Mouse (Mus musculus): ENCODE data around the gene Rnf224.
"Not testable (repeated sequence)": the region's sequence is repeated elsewhere in the genome, so short reads cannot be mapped to it uniquely, and the experiment has no call there.

Rnf224 gene

DNA sequence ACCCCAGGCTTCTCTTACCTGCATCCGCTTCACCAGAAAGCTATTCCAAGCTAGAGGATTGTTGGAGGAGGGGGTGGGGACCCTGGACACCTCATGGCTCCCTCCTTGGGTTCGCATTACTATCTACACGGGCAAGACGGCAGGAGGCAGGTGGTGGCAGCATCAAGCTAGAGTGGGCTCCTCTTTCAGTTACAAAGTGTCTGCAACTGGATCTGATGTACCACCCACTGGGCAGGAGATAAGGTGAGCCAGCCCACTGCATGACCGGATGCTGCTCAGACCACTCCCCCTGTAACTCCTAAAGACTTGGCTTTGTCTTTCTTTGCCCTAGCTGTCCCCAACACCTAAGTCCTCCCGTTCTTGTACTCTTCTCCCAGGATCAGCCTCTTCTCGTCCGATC is at the start of gene Rnf224:
Gene Rnf224 (minus strand): TSS at position 174 of the 400 bp plus-strand sequence.
- DNase-seq (ENCODE audit: extremely low read depth, low read depth) = no peak

DNA sequence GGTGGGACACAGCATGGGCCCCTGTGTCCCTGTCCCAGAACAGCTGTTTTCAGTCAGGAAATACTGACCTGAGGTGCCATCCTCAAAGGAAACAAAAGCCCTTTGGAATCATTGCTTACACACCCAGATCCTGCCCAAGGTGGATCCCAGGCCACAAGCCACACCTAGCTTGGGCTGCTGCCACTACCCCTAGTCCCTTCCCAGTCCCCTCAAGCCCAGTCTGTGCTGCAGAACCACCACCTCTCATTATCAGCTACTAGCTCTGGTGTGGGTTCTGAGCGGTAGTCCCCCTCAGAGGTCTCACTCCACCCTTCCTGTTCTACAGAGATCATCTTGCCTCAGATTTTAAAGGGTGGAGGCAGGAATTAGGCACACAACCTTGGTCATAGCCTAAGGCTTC is 49.7 kb upstream of the Rnf224 start:
- DNase-seq (ENCODE audit: extremely low read depth, low read depth) = no peak

DNA sequence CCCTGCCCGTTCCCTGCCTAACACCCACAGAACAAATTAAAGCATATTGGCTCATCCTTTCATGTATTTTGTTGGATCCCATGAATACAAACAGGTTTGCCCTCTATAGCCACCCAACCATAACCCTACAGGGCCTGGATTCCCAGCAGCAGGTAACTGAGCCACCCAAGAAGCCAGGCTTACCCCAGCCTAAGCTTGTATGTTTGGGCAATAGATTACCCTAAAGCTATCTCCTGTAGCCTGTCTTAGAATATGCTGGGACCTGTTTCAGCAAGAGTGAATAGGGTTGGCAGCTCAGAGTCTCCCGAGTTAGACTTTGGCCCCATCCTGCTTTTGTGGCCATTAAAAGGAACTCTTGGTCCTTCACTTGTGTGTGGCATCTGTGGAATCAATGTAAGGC is 49.0 kb upstream of the Rnf224 start:
- no peak for DNase-seq (ENCODE audit: extremely low read depth, low read depth)

DNA sequence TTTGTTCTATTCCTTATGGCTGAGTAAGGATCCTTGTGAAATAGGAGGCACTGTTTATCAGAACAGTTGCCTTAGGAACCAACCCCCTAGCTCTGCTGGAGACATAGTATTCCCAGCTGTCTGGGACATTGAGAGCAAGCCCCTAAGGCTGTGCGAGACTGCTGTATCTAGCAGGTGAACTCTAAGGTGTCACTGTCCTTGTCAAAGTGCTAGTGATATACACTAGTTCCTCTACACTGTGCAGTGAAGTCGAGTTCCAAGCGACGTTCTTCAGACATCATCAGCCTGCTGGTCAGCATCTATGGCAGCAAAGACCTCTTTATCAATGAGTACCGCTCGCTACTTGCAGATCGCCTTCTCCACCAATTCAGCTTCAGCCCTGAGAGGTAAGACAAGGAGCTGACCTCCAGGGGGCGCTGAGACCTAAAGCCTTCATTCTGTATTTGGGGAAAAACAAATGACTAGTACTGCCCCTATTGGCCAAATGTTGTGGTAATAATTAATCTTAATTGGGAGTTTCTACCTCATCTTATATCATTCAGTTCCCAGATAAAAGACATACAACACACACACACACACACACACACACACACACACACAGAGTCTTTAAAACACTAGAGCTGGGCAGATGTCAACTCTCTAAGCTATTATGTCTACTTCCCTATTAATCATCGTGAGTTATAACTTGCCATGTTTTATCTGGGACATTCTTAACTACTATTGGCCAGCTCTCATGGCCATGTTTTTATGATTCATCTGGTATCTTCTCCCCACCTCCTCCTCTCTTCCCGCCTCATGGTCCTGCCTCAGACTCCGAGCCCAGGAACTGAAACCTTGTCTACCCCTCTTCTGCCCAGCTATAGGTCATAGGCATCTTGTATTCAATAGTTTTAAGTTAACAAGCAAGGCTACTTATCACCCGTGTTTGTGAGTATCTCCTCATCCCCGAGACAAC is 42.6 kb upstream of the Rnf224 start:
- no peak for DNase-seq (ENCODE audit: extremely low read depth, low read depth)

DNA sequence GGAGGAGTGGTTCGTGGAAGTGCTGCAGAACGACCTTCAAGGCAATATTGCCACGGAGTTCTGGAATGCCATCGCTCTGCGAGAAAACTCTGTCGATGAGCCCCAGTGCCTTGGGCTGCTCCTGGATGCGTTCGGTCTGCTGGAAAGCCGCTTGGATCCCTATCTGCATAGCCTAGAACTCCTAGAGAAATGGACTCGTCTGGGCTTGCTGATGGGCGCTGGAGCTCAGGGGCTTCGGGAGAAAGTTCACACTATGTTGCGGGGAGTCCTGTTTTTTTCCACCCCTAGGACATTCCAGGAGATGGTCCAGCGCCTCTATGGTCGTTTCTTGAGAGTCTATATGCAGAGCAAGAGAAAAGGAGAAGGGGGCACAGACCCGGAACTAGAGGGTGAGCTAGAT is 36.4 kb upstream of the Rnf224 start:
- DNase-seq (ENCODE audit: extremely low read depth, low read depth) = no peak

DNA sequence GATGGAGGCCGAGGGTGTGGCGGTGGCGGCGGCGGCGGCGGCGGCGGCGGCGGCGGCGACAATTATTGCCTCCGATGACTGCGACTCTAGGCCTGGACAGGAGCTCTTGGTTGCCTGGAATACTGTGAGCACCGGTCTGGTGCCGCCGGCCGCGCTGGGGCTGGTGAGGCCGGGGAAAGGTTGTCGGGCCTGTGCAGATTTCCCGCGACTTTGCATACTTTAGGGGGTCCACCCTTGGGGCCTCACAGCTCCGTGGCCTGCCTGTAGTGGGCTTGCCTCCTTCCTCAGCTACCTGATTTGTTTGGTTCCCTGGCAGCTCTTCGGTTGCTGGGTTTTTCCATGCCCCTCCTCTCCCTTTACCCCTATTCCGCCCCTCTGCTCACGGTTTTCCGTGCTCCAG is 35.9 kb upstream of the Rnf224 start:
- no peak for DNase-seq (ENCODE audit: extremely low read depth, low read depth)

DNA sequence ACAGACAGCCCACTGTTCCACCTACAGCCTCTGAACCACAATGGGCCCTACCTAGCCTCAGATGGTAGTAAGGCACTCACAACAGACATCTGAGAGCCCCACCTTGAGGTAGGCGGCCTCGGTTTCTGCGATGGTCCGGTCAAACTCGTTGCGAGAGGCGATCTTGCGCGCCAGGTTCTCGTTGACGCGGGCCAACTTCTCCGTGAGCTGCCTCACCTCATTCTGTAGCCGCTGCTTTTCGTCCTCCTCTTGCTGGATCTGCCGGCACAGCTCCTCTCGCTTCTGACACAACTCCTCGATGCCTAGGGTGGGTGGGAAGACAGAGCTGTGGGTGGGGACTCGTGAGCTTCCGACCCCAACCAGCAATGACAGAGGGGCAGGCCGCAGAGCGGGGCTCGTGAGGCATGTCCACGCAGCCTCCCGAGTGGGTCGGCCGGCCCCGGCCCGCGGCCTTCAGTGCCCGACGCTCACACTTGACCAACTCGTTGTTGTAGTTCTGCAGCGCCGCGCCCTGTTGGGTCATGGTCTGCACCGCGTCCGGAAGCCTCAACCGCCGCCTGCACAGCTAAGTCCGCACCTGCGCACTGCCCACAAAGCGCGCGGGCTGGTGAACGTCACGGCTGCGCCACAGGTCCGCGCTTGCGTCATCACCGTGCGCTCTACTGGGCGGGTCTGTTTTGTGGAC is 35.4 kb upstream of the Rnf224 start, which contains the start of the genes Ssna1 and Anapc2:
Gene Ssna1 (minus strand): TSS at position 612 of the 685 bp plus-strand sequence.
Gene Anapc2 (plus strand): TSS at position 652 of the 685 bp plus-strand sequence.
- DNase-seq (ENCODE audit: extremely low read depth, low read depth) = peak; percentile 80

DNA sequence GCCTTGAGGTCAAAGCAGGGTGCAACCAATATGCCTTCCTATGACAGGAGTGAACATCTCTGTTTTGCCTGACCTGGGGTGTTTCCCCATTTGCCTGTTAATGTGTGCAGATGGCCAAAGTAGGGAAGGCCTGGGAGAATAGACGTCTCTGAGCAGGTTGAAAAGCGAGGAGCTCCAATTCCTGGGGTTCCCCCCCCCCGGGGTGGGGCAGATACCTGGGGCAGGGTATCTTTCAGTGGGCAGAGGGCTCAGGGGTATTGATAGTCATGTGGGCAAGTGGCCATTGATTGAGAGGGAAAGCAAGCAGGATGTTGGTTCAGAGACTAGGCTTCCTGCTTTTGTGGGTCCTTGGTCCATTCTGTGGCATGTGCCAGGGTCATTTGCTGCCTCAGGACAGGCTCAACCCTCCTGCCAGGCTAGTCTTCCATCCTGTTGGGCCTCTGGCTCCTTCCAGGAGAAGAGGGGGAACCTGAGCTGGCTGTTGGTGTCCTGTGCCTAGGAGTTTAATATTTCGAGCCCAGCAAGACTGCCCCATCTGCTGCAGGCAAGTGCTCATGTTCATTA is 31.2 kb upstream of the Rnf224 start:
- DNase-seq (ENCODE audit: extremely low read depth, low read depth) = no peak

DNA sequence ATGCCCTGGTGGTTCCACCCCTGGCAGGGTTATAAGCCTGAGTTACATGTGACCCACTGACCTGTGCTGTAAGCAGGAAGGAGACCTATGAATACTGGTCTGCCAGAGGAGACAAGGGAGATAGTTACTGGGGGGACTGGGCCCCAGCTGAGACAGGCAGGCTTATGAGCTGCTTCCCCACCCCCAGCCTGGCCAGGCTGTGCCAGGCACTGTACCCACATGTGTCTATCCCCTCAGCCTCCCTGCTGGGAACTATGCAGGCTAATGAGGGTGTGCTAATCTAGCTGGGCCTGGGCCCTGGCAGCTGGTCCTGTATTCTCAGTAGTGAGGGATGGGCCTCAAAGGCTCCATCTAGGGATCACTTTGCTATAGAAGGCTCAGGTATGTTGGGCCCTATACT is 30.7 kb upstream of the Rnf224 start:
- no peak for DNase-seq (ENCODE audit: extremely low read depth, low read depth)

DNA sequence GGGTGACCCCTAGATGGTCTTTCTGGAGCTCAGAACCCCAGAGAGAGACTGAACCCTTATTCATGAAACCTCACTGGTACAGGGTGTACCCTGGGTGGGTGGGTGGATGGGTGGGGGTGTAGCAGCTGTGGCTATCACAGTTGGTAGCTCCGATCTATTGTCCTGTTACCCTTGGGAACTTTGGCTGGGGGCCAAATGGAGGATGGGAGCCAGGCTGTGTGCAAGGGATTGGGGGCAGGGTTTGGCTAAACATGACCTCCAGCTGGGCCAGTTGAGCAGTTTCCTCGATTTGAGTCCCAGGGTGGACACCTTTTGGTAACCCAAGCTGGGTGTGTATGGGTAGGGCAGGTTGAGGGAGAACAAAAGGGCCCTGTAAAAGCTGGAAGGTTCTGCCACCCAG is 30.1 kb upstream of the Rnf224 start:
- no peak for DNase-seq (ENCODE audit: extremely low read depth, low read depth)

DNA sequence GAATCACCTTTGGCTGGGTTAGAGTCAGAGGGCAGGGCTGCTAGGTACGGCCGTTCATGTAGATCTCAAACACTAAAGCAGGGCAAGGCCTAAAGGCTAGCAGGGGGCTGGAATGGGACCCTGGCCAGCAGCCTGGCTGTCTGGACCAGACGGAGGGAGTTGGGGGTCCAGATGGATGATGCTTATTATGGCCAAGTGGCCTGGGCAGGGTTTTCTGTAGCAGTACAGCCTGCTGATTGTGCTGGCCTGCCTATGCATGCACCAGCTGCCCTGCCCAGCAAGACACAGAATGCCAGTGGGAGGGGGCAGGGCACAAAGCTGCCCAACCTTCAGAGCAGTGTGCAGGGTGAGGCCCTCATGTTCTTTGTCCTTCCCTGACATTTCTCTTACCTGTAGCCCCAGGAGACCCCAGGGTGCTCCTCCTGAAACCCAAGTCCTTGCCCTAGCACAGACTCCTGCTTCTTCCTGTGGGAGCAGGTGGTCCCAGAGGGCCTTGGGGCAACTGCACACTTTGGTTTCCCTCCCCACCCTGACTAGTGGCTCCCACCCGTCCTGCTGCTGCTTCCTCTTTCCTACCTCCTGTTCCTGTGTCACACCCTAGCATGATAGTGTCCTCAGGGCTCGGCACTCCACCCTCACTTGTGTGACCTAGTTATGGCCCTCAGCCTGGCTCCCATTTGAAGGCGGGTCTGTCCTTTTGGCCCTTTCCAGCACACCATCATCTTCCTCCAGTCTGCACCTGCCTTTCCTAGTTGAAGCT is 29.5 kb upstream of the Rnf224 start:
- peak; percentile 85 for DNase-seq (ENCODE audit: extremely low read depth, low read depth)

DNA sequence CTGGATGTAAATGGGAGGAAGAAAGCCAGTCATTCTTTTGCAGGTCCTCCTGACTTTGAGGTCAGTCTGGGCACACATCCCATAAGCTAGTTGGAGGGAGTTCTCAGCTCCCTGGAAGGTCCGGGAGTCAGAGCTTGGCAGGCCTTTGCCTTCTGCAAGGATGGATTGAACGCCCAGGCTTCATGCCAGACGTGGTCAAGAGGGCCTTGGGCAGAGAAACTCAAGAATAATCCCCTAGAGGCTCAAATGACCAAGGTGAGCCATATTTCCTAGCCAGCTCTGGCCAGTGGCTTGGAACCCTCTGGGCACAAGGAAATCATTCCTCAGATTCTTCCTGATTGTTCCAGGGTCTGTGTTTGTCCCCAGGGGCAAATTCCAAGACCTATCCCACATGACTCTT is 28.3 kb upstream of the Rnf224 start:
- DNase-seq (ENCODE audit: extremely low read depth, low read depth) = no peak

DNA sequence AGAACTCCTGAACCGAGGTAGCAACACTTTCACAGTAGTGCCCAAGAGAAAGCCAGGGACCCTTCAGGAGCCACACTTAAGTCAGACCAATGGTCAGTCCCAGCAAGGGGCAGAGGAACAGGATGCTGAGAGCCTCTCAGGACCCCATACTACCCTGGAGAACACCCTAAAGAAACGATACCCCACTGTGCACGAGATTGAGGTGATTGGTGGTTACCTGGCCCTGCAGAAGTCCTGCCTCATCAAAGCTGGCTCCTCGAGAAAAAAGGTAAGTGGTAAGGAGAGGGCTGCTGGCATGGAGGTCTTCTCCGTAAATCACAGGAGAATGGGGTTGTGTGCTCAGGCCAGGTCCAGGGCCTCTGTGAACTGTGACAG is 27.7 kb upstream of the Rnf224 start:
- DNase-seq (ENCODE audit: extremely low read depth, low read depth) = no peak

DNA sequence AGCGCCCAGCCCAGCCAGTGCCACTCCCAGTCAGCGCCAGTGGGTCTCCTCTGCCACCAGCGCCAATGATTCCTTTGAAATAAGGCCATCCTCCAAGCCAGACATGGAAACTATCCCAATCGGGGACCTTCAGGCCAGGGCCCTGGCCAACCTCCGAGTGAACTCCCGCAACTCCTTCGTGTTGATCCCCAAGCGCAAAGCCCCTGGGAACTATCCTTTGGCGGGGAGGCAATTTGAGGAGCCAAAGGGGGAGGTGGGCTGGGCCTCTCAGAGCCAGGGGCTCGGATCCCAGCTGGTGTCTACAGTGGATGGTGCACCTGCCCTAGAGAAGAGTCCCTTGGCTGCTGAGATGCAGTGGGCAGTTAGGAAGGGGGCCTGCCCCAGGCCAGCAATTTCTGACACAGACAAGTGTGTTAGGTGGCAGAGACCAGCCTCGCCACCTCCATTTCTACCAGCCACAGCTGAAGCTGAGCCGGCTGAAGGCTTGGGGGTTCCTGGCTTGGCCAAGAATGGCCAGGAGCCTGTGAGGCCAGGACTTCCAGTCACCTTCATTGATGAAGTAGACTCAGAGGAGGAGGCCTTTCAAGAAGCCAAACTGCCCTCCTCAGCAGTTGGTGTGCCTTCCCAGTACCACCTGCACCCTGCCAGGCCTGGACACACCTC is 27.2 kb upstream of the Rnf224 start:
- no peak for DNase-seq (ENCODE audit: extremely low read depth, low read depth)

DNA sequence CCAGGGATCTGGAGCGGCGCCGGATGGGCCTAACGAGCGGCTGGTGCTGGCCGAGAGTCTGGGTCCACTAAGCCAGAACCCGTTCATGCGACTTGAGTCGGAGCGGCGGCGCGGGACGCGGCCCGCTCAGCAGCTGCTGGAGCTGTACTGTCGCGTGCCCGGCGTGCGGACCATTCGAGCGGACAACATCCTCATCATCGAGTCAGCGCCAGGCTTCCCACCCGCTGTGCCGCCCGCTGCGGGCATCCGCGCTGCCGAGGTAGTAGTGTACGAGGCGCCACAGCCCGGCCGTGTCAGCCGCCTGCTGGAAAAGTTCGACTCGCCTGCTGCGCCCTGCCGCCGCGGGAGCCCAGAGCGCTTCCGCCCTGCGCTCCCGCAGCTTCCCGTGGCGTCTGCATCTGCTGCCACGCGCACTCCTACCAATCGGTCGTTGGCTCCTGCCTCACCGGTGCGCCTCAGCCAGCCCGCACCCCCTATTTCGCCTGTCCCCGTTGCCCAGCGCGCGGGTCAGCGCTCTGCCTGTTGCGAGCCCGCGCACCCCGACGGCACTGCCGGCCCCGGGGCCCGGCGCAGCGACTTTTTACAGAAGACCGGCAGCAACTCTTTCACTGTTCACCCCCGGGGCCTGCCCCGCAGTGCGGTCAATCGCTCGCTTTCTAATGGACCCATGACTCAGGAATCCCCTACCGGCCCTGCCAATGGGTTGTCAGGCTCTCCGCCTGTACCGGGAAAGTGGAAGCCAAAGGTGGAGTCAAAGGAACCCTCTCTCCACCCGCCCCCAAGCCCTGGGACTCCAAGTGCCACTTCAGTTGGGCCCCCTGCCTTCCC is 26.4 kb upstream of the Rnf224 start:
- no peak for DNase-seq (ENCODE audit: extremely low read depth, low read depth)

DNA sequence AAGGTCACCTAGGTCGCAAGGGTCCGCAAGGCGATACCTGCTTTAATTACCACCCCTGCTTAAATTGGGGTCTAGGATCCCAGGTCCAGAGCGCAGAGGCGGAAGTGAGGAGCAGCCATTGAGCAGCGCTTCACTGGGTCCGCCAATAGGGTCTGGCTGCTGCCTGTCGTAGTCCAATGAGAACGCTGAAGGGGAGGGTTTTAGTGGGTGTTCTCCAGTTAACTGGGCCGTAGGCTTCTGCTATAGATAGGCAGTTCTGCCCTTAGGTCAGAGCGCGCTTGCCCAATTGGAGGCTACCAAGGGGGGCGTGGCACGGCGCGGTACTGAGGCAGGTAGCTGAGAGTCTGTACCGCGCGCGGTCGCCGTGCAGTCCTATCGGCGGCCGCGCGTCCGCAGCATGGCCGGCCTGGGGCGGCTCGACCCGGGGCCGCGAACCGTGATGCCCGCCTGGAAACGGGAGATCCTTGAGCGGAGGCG is 25.7 kb upstream of the Rnf224 start, which contains the start of gene Tprn:
Gene Tprn (plus strand): TSS at position 328 of the 477 bp plus-strand sequence.
- DNase-seq (ENCODE audit: extremely low read depth, low read depth) = peak; percentile 99

DNA sequence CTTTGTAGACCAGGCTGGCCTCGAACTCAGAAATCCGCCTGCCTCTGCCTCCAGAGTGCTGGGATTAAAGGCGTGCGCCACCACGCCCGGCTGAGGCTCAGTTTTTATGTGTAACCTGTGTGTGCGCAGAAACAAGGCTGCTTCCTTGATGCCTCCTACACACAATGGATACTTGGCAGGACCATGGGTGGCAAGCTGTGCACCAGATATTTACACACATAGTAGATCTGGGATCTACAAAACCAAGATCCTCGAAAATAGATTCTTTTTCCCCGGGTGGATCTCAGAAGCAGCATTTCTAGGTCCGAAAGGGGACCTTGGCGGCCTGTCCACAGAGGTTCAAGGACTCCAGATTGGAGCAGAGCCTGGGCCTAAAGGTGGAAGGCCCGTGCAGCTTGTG is 25.3 kb upstream of the Rnf224 start:
- DNase-seq (ENCODE audit: extremely low read depth, low read depth) = no peak

DNA sequence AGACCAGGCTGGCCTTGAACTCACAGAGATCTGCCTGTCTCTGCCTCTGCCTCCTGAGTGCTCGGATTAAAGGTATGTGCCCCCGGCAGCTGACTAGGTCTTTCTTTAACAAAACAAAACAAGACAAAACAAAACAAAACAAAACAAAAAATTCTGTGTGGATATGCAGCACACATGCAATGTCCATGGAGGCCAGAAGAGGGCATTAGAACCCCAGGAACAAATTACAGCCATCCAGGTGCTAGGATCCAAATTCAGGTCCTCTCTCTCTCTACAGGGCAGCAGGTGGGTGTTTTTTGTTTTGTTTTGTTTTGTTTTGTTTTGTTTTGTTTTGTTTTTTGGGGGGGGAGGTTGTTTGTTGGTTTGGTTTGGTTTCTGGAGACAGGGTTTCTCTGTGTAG is 22.3 kb upstream of the Rnf224 start:
- DNase-seq (ENCODE audit: extremely low read depth, low read depth) = no peak

DNA sequence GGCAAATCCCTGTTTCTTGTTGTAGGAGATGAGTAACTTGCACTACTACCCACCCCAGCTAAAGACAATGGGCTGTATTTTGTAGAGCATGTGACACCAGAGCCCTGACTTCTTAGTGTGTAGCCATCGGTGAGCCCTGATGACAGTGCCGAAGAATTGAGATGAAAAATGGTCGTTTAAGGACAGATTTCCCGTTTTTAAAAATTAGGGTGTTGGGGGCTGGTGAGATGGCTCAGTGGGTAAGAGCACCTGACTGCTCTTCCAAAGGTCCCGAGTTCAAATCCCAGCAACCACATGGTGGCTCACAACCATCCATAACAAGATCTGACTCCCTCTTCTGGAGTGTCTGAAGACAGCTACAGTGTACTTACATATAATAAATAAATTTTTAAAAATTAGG is 20.7 kb upstream of the Rnf224 start:
- not testable (repeated sequence) for DNase-seq (ENCODE audit: extremely low read depth, low read depth)

All from MEL-GATA-1-ER (cell line).